Mouse (Mus musculus): Measurements from ENCODE around the gene Nrxn1.

GRCm38 (mm10) chr17:90346735-90347475 is 746.0 kb downstream of the Nrxn1 start:
- TF ChIP-seq CTCF (IDR thresholded peaks at IDR 0.05; ENCODE audit: low read depth): no peak
- no peak for TF ChIP-seq EP300 (optimal IDR thresholded peaks at IDR 0.05)
